Mouse (Mus musculus): ENCODE results near the gene Dnaic2. TPM values are rescaled to one million over a fixed set of nuclear protein-coding genes. Genes with fewer than 3 reads are reported as not detected.

Dnaic2 gene
- polyA plus RNA-seq, 2 experiments, result 0.03 TPM; not detected in 1

- Histone ChIP-seq H3K4me3 (ENCODE audit: insufficient read depth in 1 of 2, low read depth in 2 of 2, low read length in 2 of 2) (no peak overlapping the region), H3K36me3 (replicated peaks; ENCODE audit: control insufficient read depth, insufficient read depth, low read depth) (no peaks in the 10 kb centered on the region), H3K27me3 (ENCODE audit: control insufficient read depth, insufficient read depth, low read length) (no peaks in the 10 kb centered on the region), H3K4me2 (ENCODE audit: low read depth) (no peak overlapping the region), H3K9me3 (ENCODE audit: control insufficient read depth, low read length) (no peaks in the 10 kb centered on the region), H3K27ac (no peak overlapping the region), H3K9ac (replicated peaks) (no peak overlapping the region), H3K4me1 (replicated peaks; ENCODE audit: control insufficient read depth in 2 of 2, insufficient read depth in 2 of 2, low read length in 1 of 2) (no peaks in the 10 kb centered on the region)
- ATAC-seq (ENCODE audit: insufficient read depth) (no peak), DNase-seq (ENCODE audit: low read depth in 3 of 3, low spot score in 3 of 3) (no peak)
- WGBS (ENCODE audit: insufficient replicate concordance), result 77% methylated on average over 12 of the region's 12 CpGs
- no peak for TF ChIP-seq CTCF (IDR thresholded peaks at IDR 0.05; ENCODE audit: low read depth)
- no peak for TF ChIP-seq EP300 (IDR thresholded peaks at IDR 0.05; ENCODE audit: low read depth)
These were observed 15.3 kb upstream of the Dnaic2 start for GRCm38 (mm10) chr11:114711861-114712260.

GRCm38 (mm10) chr11:114714526-114714925 is 12.7 kb upstream of the Dnaic2 start:
- DNase-seq (ENCODE audit: low read depth in 3 of 3, low spot score in 3 of 3) (no peak), ATAC-seq (ENCODE audit: insufficient read depth) (no peak)
- no peak for TF ChIP-seq EP300 (IDR thresholded peaks at IDR 0.05; ENCODE audit: low read depth)
- H3K4me1 ChIP-seq (replicated peaks; ENCODE audit: control insufficient read depth in 2 of 2, insufficient read depth in 2 of 2, low read length in 1 of 2), result no peaks in the 10 kb centered on the region
- no peak overlapping the region for H3K4me3 ChIP-seq (ENCODE audit: insufficient read depth in 1 of 2, low read depth in 2 of 2, low read length in 2 of 2)
- whole genome bisulfite sequencing (ENCODE audit: insufficient replicate concordance), result 76% methylated on average over 6 of the region's 6 CpGs
- H3K4me2 ChIP-seq (ENCODE audit: low read depth), result no peak overlapping the region
- no peaks in the 10 kb centered on the region for H3K36me3 ChIP-seq (replicated peaks; ENCODE audit: control insufficient read depth, insufficient read depth, low read depth)
- H3K9ac ChIP-seq (replicated peaks), result no peak overlapping the region
- H3K27me3 ChIP-seq (ENCODE audit: control insufficient read depth, insufficient read depth, low read length), result no peaks in the 10 kb centered on the region
- no peaks in the 10 kb centered on the region for H3K9me3 ChIP-seq (ENCODE audit: control insufficient read depth, low read length)
- H3K27ac ChIP-seq, result no peak overlapping the region

- Histone ChIP-seq H3K27me3 (ENCODE audit: control insufficient read depth, insufficient read depth, low read length) (no peaks in the 10 kb centered on the region), H3K9ac (replicated peaks) (no peak overlapping the region), H3K4me3 (ENCODE audit: insufficient read depth in 1 of 2, low read depth in 2 of 2, low read length in 2 of 2) (no peak overlapping the region), H3K4me2 (ENCODE audit: low read depth) (no peak overlapping the region), H3K36me3 (replicated peaks; ENCODE audit: control insufficient read depth, insufficient read depth, low read depth) (no peaks in the 10 kb centered on the region), H3K4me1 (replicated peaks; ENCODE audit: control insufficient read depth in 2 of 2, insufficient read depth in 2 of 2, low read length in 1 of 2) (no peaks in the 10 kb centered on the region), H3K27ac (no peak overlapping the region), H3K9me3 (ENCODE audit: control insufficient read depth, low read length) (no peaks in the 10 kb centered on the region)
- TF ChIP-seq CTCF (IDR thresholded peaks at IDR 0.05; ENCODE audit: low read depth) (no peak), EP300 (IDR thresholded peaks at IDR 0.05; ENCODE audit: low read depth) (no peak)
- ATAC-seq (ENCODE audit: insufficient read depth) (no peak), DNase-seq (ENCODE audit: low read depth in 3 of 3, low spot score in 3 of 3) (no peak)
- 61% methylated on average over 7 of the region's 7 CpGs for WGBS (ENCODE audit: insufficient replicate concordance)
These were observed 11.7 kb upstream of the Dnaic2 start for GRCm38 (mm10) chr11:114715531-114715930.

- no peak for DNase-seq (ENCODE audit: low read depth in 3 of 3, low spot score in 3 of 3)
- H3K27me3 ChIP-seq (ENCODE audit: control insufficient read depth, insufficient read depth, low read length), result no peaks in the 10 kb centered on the region
- TF ChIP-seq CTCF (IDR thresholded peaks at IDR 0.05; ENCODE audit: low read depth), result no peak
- TF ChIP-seq EP300 (IDR thresholded peaks at IDR 0.05; ENCODE audit: low read depth), result no peak
- H3K27ac ChIP-seq, result no peak overlapping the region
- ATAC-seq (ENCODE audit: insufficient read depth), result no peak
- no peak overlapping the region for H3K9ac ChIP-seq (replicated peaks)
- no peak overlapping the region for H3K4me3 ChIP-seq (ENCODE audit: insufficient read depth in 1 of 2, low read depth in 2 of 2, low read length in 2 of 2)
- no peak overlapping the region for H3K4me2 ChIP-seq (ENCODE audit: low read depth)
- H3K9me3 ChIP-seq (ENCODE audit: control insufficient read depth, low read length), result no peaks in the 10 kb centered on the region
- peaks cover 0 to 5% of the 10 kb centered on the region in 2 experiments; a peak in 1 of 4 replicates for H3K4me1 ChIP-seq (replicated peaks; ENCODE audit: control insufficient read depth in 2 of 2, insufficient read depth in 2 of 2, low read length in 1 of 2)
- 73% methylated on average over 10 of the region's 10 CpGs for WGBS (ENCODE audit: insufficient replicate concordance)
- H3K36me3 ChIP-seq (replicated peaks; ENCODE audit: control insufficient read depth, insufficient read depth, low read depth), result no peaks in the 10 kb centered on the region
These were observed 6.7 kb upstream of the Dnaic2 start for GRCm38 (mm10) chr11:114720535-114720934.

GRCm38 (mm10) chr11:114722438-114722837 is 4.8 kb upstream of the Dnaic2 start:
- H3K27me3 ChIP-seq (ENCODE audit: control insufficient read depth, insufficient read depth, low read length), result peaks cover 4% of the 10 kb centered on the region
- ATAC-seq (ENCODE audit: insufficient read depth), result no peak
- no peaks in the 10 kb centered on the region for H3K36me3 ChIP-seq (replicated peaks; ENCODE audit: control insufficient read depth, insufficient read depth, low read depth)
- no peak overlapping the region for H3K27ac ChIP-seq
- no peak overlapping the region for H3K9ac ChIP-seq (replicated peaks)
- H3K4me1 ChIP-seq (replicated peaks; ENCODE audit: control insufficient read depth in 2 of 2, insufficient read depth in 2 of 2, low read length in 1 of 2), result peaks cover 0 to 5% of the 10 kb centered on the region in 2 experiments; a peak in 1 of 4 replicates
- no peak overlapping the region for H3K4me2 ChIP-seq (ENCODE audit: low read depth)
- DNase-seq (ENCODE audit: low read depth in 3 of 3, low spot score in 3 of 3), result no peak
- no peak overlapping the region for H3K4me3 ChIP-seq (ENCODE audit: insufficient read depth in 1 of 2, low read depth in 2 of 2, low read length in 2 of 2)
- TF ChIP-seq CTCF (IDR thresholded peaks at IDR 0.05; ENCODE audit: low read depth), result no peak
- no peak for TF ChIP-seq EP300 (IDR thresholded peaks at IDR 0.05; ENCODE audit: low read depth)
- no peaks in the 10 kb centered on the region for H3K9me3 ChIP-seq (ENCODE audit: control insufficient read depth, low read length)
- WGBS (ENCODE audit: insufficient replicate concordance), result 61% methylated on average over 8 of the region's 8 CpGs

Data from liver, embryonic 14.5 days (tissue).